Mouse (Mus musculus): ENCODE results near the gene Skil. TPM values are rescaled to one million over a fixed set of nuclear protein-coding genes. Genes with fewer than 3 reads are reported as not detected.

Gene Skil
- polyA plus RNA-seq, 1 experiment: 11.2 TPM

DNA sequence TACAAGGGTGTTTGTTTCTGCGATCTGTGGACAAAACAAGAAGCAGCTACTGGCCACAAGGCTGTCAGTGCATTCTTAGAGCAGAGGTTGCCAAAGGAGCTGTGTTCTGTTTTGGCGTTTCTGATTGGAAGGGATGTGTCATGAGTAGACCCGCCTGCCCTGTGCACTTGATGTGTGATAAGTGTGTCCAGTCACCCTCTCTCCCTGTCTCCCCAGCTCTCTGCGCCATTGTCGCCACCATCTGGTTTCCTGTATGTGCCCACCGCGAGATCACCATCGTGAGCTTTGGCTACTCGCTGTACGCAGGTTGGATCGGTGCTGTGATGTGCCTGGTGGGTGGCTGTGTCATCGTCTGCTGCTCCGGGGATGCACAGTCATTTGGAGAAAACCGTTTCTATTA, 68.0 kb downstream of the Skil start:
- Histone ChIP-seq H3K4me3 (no peak overlapping the region), H3K36me3 (ENCODE audit: control insufficient read depth, insufficient read depth) (no peaks in the 10 kb centered on the region), H3K4me2 (ENCODE audit: low read depth) (no peak overlapping the region), H3K79me2 (ENCODE audit: control insufficient read depth, insufficient read depth) (no peaks in the 10 kb centered on the region), H3ac (ENCODE audit: control insufficient read depth, insufficient read length) (no peak overlapping the region), H3K27me3 (ENCODE audit: control insufficient read depth, insufficient read depth, insufficient read length) (peaks cover 16% of the 10 kb centered on the region)
- TF ChIP-seq SRF (IDR thresholded peaks at IDR 0.05; ENCODE audit: control insufficient read depth, insufficient read length, low read depth): no peak

DNA sequence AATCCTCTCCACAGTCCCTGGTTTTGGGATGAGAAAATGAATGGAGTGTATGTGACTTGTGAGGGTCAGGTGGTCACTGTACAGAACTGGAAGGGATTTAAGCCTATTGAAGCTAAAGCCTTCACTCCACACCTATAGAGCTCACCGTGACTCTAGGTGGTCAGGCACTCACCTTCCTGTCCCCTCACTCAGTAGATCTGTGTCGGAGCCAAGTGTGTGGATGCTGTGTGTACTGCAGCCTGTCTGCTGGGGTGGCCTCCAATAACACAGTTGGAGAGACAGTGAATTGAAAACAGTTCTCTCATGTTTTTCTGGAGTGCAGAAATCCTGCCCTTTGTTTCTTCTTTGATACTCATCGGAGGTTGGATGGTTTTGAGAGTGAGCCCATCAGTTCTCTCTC, 70.9 kb downstream of the Skil start:
- H3K79me2 ChIP-seq (ENCODE audit: control insufficient read depth, insufficient read depth): no peaks in the 10 kb centered on the region
- H3ac ChIP-seq (ENCODE audit: control insufficient read depth, insufficient read length): no peak overlapping the region
- no peaks in the 10 kb centered on the region for H3K36me3 ChIP-seq (ENCODE audit: control insufficient read depth, insufficient read depth)
- TF ChIP-seq POLR2A (IDR thresholded peaks at IDR 0.05; ENCODE audit: insufficient read length, low read depth) (no peak), TCF12 (IDR thresholded peaks at IDR 0.05; ENCODE audit: insufficient read depth, poor library complexity, severe bottlenecking) (no peak), E2F4 (IDR thresholded peaks at IDR 0.05; ENCODE audit: insufficient read depth) (no peak), REST (IDR thresholded peaks at IDR 0.05; ENCODE audit: insufficient read depth, insufficient read length) (no peak), POLR2AphosphoS2 (IDR thresholded peaks at IDR 0.05; ENCODE audit: insufficient read length, low read depth) (no peak), MYOG (IDR thresholded peaks at IDR 0.05; ENCODE audit: control insufficient read depth in 1 of 3, insufficient read depth in 1 of 3, insufficient read length in 2 of 3, low read depth in 2 of 3) (no peak), CEBPB (IDR thresholded peaks at IDR 0.05; ENCODE audit: insufficient read depth, poor library complexity, severe bottlenecking) (no peak)
- H3K4me3 ChIP-seq: no peak overlapping the region
- peaks cover 16% of the 10 kb centered on the region for H3K27me3 ChIP-seq (ENCODE audit: control insufficient read depth, insufficient read depth, insufficient read length)
- H3K4me2 ChIP-seq (ENCODE audit: low read depth): no peak overlapping the region

DNA sequence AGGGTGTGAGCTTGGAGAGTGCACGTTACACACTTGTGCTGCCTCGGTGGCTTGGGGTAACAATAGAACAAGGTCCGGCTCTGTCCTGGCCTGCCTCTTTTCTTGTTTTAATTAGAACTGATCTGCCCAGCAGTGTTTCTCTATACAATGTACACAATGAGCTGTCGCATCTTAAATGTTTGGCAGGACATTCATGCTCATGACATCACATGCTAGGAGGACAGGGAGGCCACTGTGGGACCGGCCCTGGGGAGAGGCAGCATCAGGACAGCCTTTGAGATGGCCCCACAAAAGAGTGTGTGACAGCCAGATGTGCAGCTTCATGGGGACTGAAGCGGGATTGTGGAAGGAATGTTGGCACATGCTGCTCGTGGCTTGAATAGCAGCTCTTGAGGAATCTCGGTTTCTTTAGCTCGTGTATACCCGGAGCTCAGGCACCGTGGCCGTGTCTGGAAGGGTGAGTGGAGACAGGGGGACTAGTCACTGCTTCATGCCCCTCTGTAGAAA, 71.6 kb downstream of the Skil start:
- Histone ChIP-seq H3K27me3 (ENCODE audit: control insufficient read depth, insufficient read depth, insufficient read length) (peaks cover 16% of the 10 kb centered on the region), H3ac (ENCODE audit: control insufficient read depth, insufficient read length) (no peak overlapping the region), H3K36me3 (ENCODE audit: control insufficient read depth, insufficient read depth) (no peaks in the 10 kb centered on the region), H3K4me3 (no peak overlapping the region), H3K4me2 (ENCODE audit: low read depth) (no peak overlapping the region), H3K79me2 (ENCODE audit: control insufficient read depth, insufficient read depth) (no peaks in the 10 kb centered on the region)
- no peak for TF ChIP-seq POLR2AphosphoS2 (IDR thresholded peaks at IDR 0.05; ENCODE audit: insufficient read length, low read depth)
- TF ChIP-seq TCF12 (IDR thresholded peaks at IDR 0.05; ENCODE audit: insufficient read depth, poor library complexity, severe bottlenecking): no peak
- TF ChIP-seq MAX (IDR thresholded peaks at IDR 0.05; ENCODE audit: low read depth): no peak
- no peak for TF ChIP-seq REST (IDR thresholded peaks at IDR 0.05; ENCODE audit: insufficient read depth, insufficient read length)
- TF ChIP-seq TCF3 (IDR thresholded peaks at IDR 0.05; ENCODE audit: insufficient read length, low read depth): no peak

Other genes starting within 250 kb of the Skil start
- gene Gpr160, start 239.1 kb upstream of the Skil start, polyA plus RNA-seq (2012; fragmentation: generic; extraction: Trizol): 0.05 TPM
- gene Phc3, start 125.6 kb upstream of the Skil start, polyA plus RNA-seq (2012; fragmentation: generic; extraction: Trizol): 4.8 TPM
- 10.8 TPM for gene Prkci, start 99.3 kb upstream of the Skil start, polyA plus RNA-seq (2012; fragmentation: generic; extraction: Trizol)
- not detected for gene Cldn11, start 54.9 kb downstream of the Skil start, polyA plus RNA-seq (2012; fragmentation: generic; extraction: Trizol)
- gene Slc7a14, start 215.3 kb downstream of the Skil start, polyA plus RNA-seq (2012; fragmentation: generic; extraction: Trizol): not detected

Measured in myocyte (in vitro differentiated cells).